Mouse (Mus musculus) heart, postnatal 14 days (tissue): ENCODE results near the gene Irf8. TPM values are rescaled to one million over a fixed set of nuclear protein-coding genes. Genes with fewer than 3 reads are reported as not detected.
A peak's percentile ranks its signal among the peaks of the same experiment; 100 is the strongest.
"Not testable (repeated sequence)": the region's sequence is repeated elsewhere in the genome, so short reads cannot be mapped to it uniquely, and the experiment has no call there.

Experiments used
- DNase-seq, 2 experiments: peaks; one replicate each; pipeline ENCODE4 v3.0.0; 2021 to 2022
- intact Hi-C: fragments of 180-260 bp; cut with DNase I; formaldehyde crosslinking; loops from one replicate; pipeline ENCODE4 v1.15.1; 2025
- total RNA-seq, 2 experiments: library from RNA; stranded (reverse); gene quantifications; 2 replicates each; pipeline ENCODE4 v1.2.3; 2021

Irf8 gene
- total RNA-seq, 2 experiments from 2014 or later = 3.9 to 4.3 TPM

- DNase-seq = no peak
- intact Hi-C loops = no loop called here
Measured at GRCm38 (mm10) chr8:120783781-120784180, 47.6 kb downstream of the Irf8 start.

GRCm38 (mm10) chr8:120786753-120787152, 50.6 kb downstream of the Irf8 start:
- intact Hi-C loops = no loop called here
- no peak for DNase-seq

GRCm38 (mm10) chr8:120787631-120788030, 51.5 kb downstream of the Irf8 start:
- intact Hi-C loops = no loop called here
- no peak for DNase-seq

GRCm38 (mm10) chr8:120792710-120793109, 56.6 kb downstream of the Irf8 start:
- DNase-seq = no peak
- intact Hi-C loops = no loop called here

- intact Hi-C loops = loop anchor here (1.0 kb wide), 2 partner anchors 62 to 118 kb away; no protein-coding TSS in a partner anchor
Measured at GRCm38 (mm10) chr8:120795944-120796635, 59.9 kb downstream of the Irf8 start.

GRCm38 (mm10) chr8:120797019-120797727, 61.0 kb downstream of the Irf8 start:
- intact Hi-C loops = no loop called here

More at GRCm38 (mm10) chr8:120795944-120796635, 59.9 kb downstream of the Irf8 start:
- DNase-seq = peak; percentile 89 to 92

GRCm38 (mm10) chr8:120800308-120800865, 64.2 kb downstream of the Irf8 start:
- intact Hi-C loops = no loop called here
- peak; percentile 60 to 74 for DNase-seq

More at GRCm38 (mm10) chr8:120797019-120797727, 61.0 kb downstream of the Irf8 start:
- no peak for DNase-seq

- intact Hi-C loops, DNase-seq: not testable (repeated sequence)
Measured at GRCm38 (mm10) chr8:120803661-120804375, 67.7 kb downstream of the Irf8 start.

GRCm38 (mm10) chr8:120804741-120805140, 68.6 kb downstream of the Irf8 start:
- intact Hi-C loops = no loop called here
- no peak for DNase-seq

Other genes with a start within 250 kb of the Irf8 start
- 1 to 10 TPM; 3.2 to 6.4 TPM for gene Gins2, start 147.1 kb upstream of the Irf8 start, total RNA-seq
- 1 to 10 TPM; 3.7 to 4.0 TPM for gene 1190005I06Rik, start 88.7 kb upstream of the Irf8 start, total RNA-seq
- not detected for gene Gm27021, start 68.3 kb upstream of the Irf8 start, total RNA-seq
- 1,000 to 10,000 TPM; 4,230 to 4,270 TPM for gene Cox4i1, start 68.1 kb upstream of the Irf8 start, total RNA-seq
- 10 to 100 TPM; 47.7 to 58.4 TPM for gene Emc8, start 67.8 kb upstream of the Irf8 start, total RNA-seq